Mouse (Mus musculus) adrenal gland, postnatal 14 days (tissue): ENCODE results near the gene Ech1. TPM values are rescaled to one million over a fixed set of nuclear protein-coding genes. Genes with fewer than 3 reads are reported as not detected.

Source experiments
- DNase-seq: peaks from one replicate; pipeline ENCODE4 v3.0.0; 2021; ENCODE audit warnings: mixed read lengths
- long read RNA-seq, 2 experiments: library from polyadenylated mRNA; stranded (forward); transcript quantifications; one replicate each; pipeline ENCODE4 v2.0.0; 2021
- total RNA-seq: library from RNA; stranded (reverse); gene quantifications from 2 replicates; pipeline ENCODE4 v1.2.3, GENCODE M21; 2021

Gene Ech1
- total RNA-seq = 1,138 and 1,196 TPM in 2 replicates
- long read RNA-seq, experiment 1, transcript Ech1-201 (10 exons, 1,267 nt) = major isoform, 1,068 of 1,137 reads
- long read RNA-seq, experiment 1, partial matches to known transcripts = 27 of 1,137 reads
- long read RNA-seq, experiment 1, other reads (novel, unspliced or antisense) = 38 of 1,137 reads
- long read RNA-seq, experiment 2, transcript Ech1-201 (10 exons, 1,267 nt) = major isoform, 1,059 of 1,167 reads
- long read RNA-seq, experiment 2, transcript Ech1-205 (2 exons, 861 nt) = minor isoform, 11 of 1,167 reads
- long read RNA-seq, experiment 2, partial matches to known transcripts = 73 of 1,167 reads
- long read RNA-seq, experiment 2, other reads (novel, unspliced or antisense) = 24 of 1,167 reads

GRCm38 (mm10) chr7:28824941-28825685 lies at the start of gene Ech1:
Gene Ech1 (plus strand): TSS chr7:28825217.
- peak; percentile 95 for DNase-seq

GRCm38 (mm10) chr7:28778825-28779224 lies 46.2 kb upstream of the Ech1 start:
- no peak for DNase-seq

GRCm38 (mm10) chr7:28780067-28780658 lies 44.9 kb upstream of the Ech1 start:
- peak; percentile 93 for DNase-seq

GRCm38 (mm10) chr7:28780857-28781256 lies 44.2 kb upstream of the Ech1 start:
- peak; percentile 47 for DNase-seq

GRCm38 (mm10) chr7:28781261-28781663 lies 43.8 kb upstream of the Ech1 start:
- no peak for DNase-seq

- no peak for DNase-seq
Observed at GRCm38 (mm10) chr7:28785161-28785560, 39.9 kb upstream of the Ech1 start.

- peak; percentile 17 for DNase-seq
Observed at GRCm38 (mm10) chr7:28787884-28788283, 37.1 kb upstream of the Ech1 start.

GRCm38 (mm10) chr7:28788307-28789195 lies 36.5 kb upstream of the Ech1 start, which contains the start of gene Rinl:
Gene Rinl (plus strand): TSS chr7:28788969.
- peak; percentile 26 for DNase-seq

- no peak for DNase-seq
Observed at GRCm38 (mm10) chr7:28789235-28789634, 35.8 kb upstream of the Ech1 start.

GRCm38 (mm10) chr7:28790066-28790806 lies 34.8 kb upstream of the Ech1 start:
- peak; percentile 32 for DNase-seq

- peak; percentile 21 for DNase-seq
Observed at GRCm38 (mm10) chr7:28791706-28792105, 33.3 kb upstream of the Ech1 start.

GRCm38 (mm10) chr7:28792391-28793185 lies 32.4 kb upstream of the Ech1 start:
- DNase-seq = no peak

GRCm38 (mm10) chr7:28793834-28794233 lies 31.2 kb upstream of the Ech1 start:
- DNase-seq = peak; percentile 43

GRCm38 (mm10) chr7:28794496-28794895 lies 30.5 kb upstream of the Ech1 start:
- no peak for DNase-seq

GRCm38 (mm10) chr7:28795832-28796231 lies 29.2 kb upstream of the Ech1 start:
- no peak for DNase-seq

- DNase-seq = peak; percentile 94
Observed at GRCm38 (mm10) chr7:28796562-28796975, 28.4 kb upstream of the Ech1 start.

GRCm38 (mm10) chr7:28799994-28800393 lies 25.0 kb upstream of the Ech1 start:
- no peak for DNase-seq

GRCm38 (mm10) chr7:28801451-28801850 lies 23.6 kb upstream of the Ech1 start:
- DNase-seq = no peak

- peak; percentile 61 for DNase-seq
Observed at GRCm38 (mm10) chr7:28801901-28802670, 22.9 kb upstream of the Ech1 start.
